ENCODE assay signal across 11 mouse cellular contexts in the genomic region with DNA sequence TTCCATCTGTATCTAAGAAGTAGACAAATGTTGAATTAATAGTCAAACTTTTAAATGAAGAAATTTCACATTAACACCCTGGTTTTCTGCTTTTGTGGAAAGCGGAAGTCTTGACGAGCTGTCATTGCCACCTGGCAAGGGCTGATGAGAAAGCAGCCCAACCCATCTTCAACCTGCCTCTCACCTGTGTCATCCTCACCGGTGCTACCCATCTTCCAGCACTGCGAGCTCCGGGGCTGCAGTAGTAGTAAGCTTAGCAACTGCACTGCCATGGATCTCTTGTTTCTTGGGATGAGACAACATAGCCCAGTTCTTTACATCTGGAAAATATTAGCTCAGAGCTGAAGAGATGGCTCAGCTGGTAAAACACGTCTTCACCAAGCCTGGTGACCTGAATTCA.
"Had no signal": no experiment of that assay in that cellular context is flagged by ENCODE, and none has a peak within 500 bp of the region (broad histone marks: within the 10 kb centered on the region; RNA-seq: fewer than 3 reads in every experiment).

No protein-coding gene starts in this region.

- H3K9me3 ChIP-seq: neural tube, embryonic 13.5 days; neural tube, embryonic 15.5 days had no signal

- H3K9ac ChIP-seq: lung, embryonic 14.5 days; midbrain, embryonic 12.5 days; neural tube, embryonic 13.5 days; neural tube, embryonic 15.5 days had no signal

- H3K4me3 ChIP-seq: midbrain, embryonic 10.5 days; midbrain, embryonic 12.5 days; myocyte; neural tube, embryonic 13.5 days; neural tube, embryonic 15.5 days had no signal

- H3K36me3 ChIP-seq: midbrain, embryonic 10.5 days; midbrain, embryonic 12.5 days; neural tube, embryonic 13.5 days; neural tube, embryonic 15.5 days had no signal

- H3K27ac ChIP-seq: midbrain, embryonic 10.5 days; midbrain, embryonic 12.5 days; neural tube, embryonic 13.5 days; neural tube, embryonic 15.5 days had no signal

- DNase-seq: lung, embryonic 14.5 days; lung, postnatal 10 days; midbrain, embryonic 14.5 days; retina, postnatal 1 day; thymus, adult 18-20 months had no signal

- H3K27me3 ChIP-seq: midbrain, embryonic 12.5 days; neural tube, embryonic 13.5 days; neural tube, embryonic 15.5 days had no signal

- H3K4me2 ChIP-seq: lung, embryonic 14.5 days; midbrain, embryonic 12.5 days; neural tube, embryonic 13.5 days; neural tube, embryonic 15.5 days had no signal

- ATAC-seq: midbrain, embryonic 16.5 days had no signal
